Mouse (Mus musculus) heart, adult 2 months (tissue): ENCODE measurements around the gene Tomm22.

ENCODE experiments used
- EP300 ChIP-seq: fragments of 200-500 bp; IDR thresholded peaks from 2 replicates; pipeline ENCODE4 v1.6.1; 2011; ENCODE audit warnings: low read depth, low read length, control low read depth; ENCODE audit not compliant: insufficient read depth
- POLR2A ChIP-seq: fragments of 200-500 bp; IDR thresholded peaks from 2 replicates; pipeline ENCODE4 v1.6.1; 2011; ENCODE audit warnings: mild to moderate bottlenecking, low read depth, low read length, control low read depth; ENCODE audit not compliant: insufficient read depth

- TF ChIP-seq POLR2A, result no peak
- no peak for TF ChIP-seq EP300
Measured at GRCm38 (mm10) chr15:79686046-79686869, 15.6 kb downstream of the Tomm22 start.
